Mouse (Mus musculus): ENCODE measurements at regions not wholly inside any gene's neighbourhood (a gene's known extent, or its start where the extent isn't known, plus 50 kb on each side); places are given as distances from the start of the nearest gene placed in this dataset.

DNA sequence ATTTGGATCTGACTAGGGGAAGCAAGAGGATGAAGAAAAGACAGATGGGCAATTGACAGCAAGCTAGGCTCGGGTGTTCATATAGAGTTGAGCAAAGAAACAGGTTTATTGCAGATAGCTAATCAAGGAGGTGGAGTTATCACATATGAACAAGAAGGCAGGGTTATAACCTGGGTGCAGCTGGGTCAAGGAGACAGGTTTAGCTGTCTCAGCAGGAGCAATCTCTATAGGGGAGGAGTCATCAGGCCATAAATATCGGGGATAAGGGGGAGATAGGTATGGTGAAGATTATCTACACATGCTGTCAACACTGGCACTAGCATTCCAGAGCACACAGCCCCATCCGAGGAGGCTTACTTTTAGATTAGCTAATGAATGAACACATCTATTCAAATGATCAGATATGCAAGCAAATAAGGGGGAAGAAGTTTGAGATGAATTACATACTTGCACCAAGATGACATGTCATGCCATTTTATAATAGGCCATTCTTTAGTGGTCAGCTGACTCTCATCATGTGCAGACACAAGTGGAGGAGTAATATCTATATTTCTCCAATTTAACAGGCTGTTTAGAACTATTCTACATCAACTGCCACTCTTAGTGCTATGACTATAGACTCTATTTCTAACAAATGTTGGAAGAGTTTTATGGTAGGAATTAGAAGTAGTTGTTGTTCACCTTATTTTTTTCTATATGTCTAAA lies 76.9 kb downstream of the Lhx9 start:
- intact Hi-C loops (cut with DNase I) = no loop called here

DNA sequence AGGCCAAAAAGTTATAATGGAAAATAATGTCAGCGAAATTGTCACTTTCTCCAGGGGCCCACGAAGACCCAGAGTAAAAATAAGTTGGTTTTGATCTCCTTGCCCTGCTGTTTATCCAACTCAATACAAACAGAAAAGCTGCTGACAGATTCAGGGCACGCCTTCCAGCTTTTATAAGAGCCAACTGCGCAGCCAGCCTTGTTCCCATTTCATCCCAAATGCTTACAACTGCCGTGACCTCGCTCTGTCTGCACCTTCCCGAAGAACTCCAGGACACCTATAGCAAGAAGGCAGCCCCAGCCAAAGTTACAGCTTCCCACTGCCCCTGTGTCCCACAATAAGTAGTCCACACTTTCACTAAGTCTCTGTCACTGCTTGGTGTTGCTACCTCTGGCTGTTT lies 85.5 kb downstream of the Lhx9 start:
- DNase-seq (ENCODE audit: extremely low spot score in 1 of 2, low spot score in 2 of 2) = no peak
- intact Hi-C loops (cut with DNase I) = no loop called here

More for the DNA sequence above, 76.9 kb downstream of the Lhx9 start:
- no peak for DNase-seq (ENCODE audit: extremely low spot score in 1 of 2, low spot score in 2 of 2)

- DNase-seq (ENCODE audit: extremely low spot score in 1 of 2, low spot score in 2 of 2) = no peak
- intact Hi-C loops (cut with DNase I) = no loop called here
Measured at GRCm38 (mm10) chr1:138757777-138758176, 90.6 kb downstream of the Lhx9 start.

- DNase-seq (ENCODE audit: extremely low spot score in 1 of 2, low spot score in 2 of 2) = no peak
- intact Hi-C loops (cut with DNase I) = no loop called here
Measured at GRCm38 (mm10) chr1:138733308-138733707, 113.4 kb upstream of the Nek7 start.

DNA sequence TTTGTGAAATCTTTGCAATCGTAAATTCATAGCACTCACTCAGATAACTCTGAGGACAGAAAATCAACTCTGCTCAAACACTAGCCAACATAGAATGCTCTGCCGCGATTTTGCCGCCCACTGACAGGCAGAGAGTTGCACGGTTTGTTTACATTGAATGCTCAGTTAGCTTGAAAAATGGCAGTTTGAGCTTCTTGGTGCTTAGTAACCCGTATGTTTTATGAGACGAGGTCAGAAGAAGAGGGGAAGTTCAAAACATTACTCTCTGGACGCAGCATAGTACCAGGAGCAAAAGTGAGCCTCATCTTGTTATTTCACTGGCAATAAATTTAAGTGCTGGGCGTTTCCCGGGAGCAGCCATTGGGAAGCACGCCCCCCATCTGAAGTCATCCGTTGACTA lies 111.1 kb upstream of the Nek7 start:
- no peak for DNase-seq (ENCODE audit: extremely low spot score in 1 of 2, low spot score in 2 of 2)
- intact Hi-C loops (cut with DNase I) = no loop called here

DNA sequence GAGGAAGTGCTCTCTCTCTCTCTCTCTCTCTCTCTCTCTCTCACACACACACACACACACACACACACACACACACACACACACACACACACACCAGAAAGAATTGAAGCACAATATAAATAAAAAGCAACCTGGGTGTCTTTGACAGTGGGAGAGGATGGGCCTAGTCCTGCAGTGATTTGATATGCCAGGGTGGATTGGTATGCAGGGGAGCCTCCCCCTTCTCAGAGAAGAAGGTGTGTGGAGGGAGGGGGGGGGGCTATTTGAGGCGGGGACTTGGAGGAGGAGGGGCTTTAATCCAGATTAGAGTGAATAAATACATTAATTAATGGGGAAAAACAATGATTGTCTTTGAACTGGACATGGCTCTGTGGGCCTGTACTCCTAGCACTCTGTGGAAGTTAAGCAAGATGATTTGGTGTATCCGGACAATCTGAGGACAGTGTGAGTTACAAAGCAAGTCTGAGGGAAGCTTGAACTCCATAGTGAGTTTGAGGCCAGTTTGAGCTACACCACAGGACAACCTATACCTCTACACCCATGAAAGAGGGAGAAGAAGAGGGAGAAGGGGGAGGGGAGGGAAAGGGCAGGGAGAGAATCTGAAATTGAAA lies 109.3 kb upstream of the Nek7 start:
- intact Hi-C loops (cut with DNase I) = no loop called here
- no peak for DNase-seq (ENCODE audit: extremely low spot score in 1 of 2, low spot score in 2 of 2)

DNA sequence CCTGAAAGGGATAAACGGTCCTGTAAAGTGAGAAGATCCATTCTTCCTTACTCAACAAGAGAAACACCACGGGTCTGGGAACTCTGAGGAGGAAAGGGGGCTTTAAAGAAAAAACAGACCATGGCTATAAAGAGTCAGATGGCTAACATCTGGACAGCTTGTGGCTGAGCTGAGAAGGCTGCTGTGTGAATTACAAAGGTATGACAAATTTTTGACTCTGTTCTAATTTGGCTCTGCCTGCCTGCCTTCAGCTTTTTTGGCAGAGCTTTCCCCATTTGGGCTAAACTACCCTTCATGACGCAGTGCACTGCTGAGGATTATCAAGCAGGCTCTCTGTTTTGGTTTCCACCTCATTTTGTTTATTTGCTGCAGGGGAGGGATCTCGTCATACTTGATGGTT lies 100.8 kb upstream of the Nek7 start:
- intact Hi-C loops (cut with DNase I) = no loop called here

GRCm38 (mm10) chr1:138719297-138719696 lies 99.4 kb upstream of the Nek7 start:
- intact Hi-C loops (cut with DNase I) = no loop called here
- DNase-seq (ENCODE audit: extremely low spot score in 1 of 2, low spot score in 2 of 2) = no peak

More for the DNA sequence above, 100.8 kb upstream of the Nek7 start:
- DNase-seq (ENCODE audit: extremely low spot score in 1 of 2, low spot score in 2 of 2) = no peak

DNA sequence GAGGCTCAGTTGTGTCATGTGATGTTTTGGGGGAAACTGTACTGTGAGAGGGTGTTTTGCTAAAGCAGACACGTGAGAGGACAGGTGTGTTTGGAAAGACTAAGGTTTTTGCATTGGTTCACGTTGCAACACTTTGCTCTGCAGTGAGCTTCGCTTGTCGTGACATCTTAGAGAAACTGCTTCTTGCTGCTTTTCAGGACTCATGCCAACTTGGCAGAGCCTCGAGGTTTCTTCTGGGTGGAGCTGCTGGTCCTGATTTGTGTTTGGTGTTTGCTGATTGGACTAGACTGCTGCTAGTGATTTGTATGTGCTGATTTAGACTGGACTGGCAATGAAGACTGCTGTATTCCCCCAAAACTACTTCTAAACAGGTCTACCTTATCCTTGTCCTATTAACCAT lies 97.0 kb upstream of the Nek7 start:
- no peak for DNase-seq (ENCODE audit: extremely low spot score in 1 of 2, low spot score in 2 of 2)
- intact Hi-C loops (cut with DNase I) = no loop called here

DNA sequence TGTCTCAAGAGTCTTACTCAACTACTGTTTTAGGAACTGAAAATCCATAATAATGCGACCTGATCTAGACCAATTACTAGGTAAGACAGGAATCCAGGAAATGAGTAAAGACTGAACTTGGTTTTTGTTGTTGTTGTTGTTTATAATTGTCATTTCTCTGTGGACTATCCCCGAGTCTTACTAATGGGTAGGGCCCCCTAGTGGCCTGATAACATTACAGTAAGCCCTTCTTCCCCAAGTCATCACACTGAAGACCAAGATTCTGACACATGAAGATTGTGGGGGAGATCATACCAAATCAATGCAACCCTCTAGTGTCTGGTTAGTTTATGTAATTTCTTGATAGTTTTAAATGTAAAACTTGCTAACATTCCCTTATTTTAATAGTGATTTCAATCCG lies 95.2 kb upstream of the Nek7 start:
- intact Hi-C loops (cut with DNase I) = no loop called here
- DNase-seq (ENCODE audit: extremely low spot score in 1 of 2, low spot score in 2 of 2) = no peak

- DNase-seq (ENCODE audit: extremely low spot score in 1 of 2, low spot score in 2 of 2) = no peak
- intact Hi-C loops (cut with DNase I) = no loop called here
Measured at GRCm38 (mm10) chr1:138709229-138709608, 89.3 kb upstream of the Nek7 start.

GRCm38 (mm10) chr1:138708507-138709228 lies 88.7 kb upstream of the Nek7 start:
- no peak for DNase-seq (ENCODE audit: extremely low spot score in 1 of 2, low spot score in 2 of 2)
- intact Hi-C loops (cut with DNase I) = no loop called here

DNA sequence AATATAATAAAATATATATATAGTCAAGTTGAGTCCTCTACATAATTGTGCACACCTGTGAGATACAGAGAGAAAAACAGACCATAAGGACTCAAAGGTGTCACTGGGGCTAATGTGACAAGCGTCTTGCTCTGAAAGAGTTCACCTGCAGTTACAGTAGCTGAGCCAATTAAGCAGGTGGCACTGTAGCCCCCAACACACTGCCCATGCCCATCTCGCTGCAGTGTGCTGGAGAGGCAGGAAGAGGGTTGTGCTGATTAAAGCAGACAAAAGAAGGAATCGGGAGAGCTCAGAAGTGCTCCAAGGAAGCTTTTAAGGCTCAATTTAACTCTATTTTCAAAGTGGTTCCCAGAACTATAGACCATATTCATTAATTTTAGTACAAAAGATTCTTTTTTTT lies 88.0 kb upstream of the Nek7 start:
- intact Hi-C loops (cut with DNase I) = no loop called here
- no peak for DNase-seq (ENCODE audit: extremely low spot score in 1 of 2, low spot score in 2 of 2)

DNA sequence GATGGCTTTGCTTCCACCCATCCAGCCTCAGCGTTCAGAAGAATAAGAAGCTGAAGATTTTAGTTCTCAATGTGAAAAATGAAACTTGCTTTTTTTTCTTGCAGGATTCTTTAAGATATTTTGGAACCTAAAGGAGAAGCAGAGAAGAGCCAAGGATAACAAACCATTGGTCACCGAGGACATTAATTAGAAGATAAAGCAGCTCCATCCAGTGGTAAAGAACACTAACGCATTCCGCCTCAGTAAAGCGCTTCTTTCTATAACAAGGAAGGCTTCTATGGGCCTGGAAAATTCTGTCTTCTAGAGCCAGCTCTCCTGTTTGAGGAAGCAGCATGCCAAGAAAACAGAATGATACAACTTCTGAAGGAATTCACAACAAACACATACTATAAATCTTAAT lies 83.3 kb upstream of the Nek7 start:
- intact Hi-C loops (cut with DNase I) = loop anchor here (5.0 kb wide), 1 partner anchor 376 kb away; no protein-coding TSS in a partner anchor
- DNase-seq (ENCODE audit: extremely low spot score in 1 of 2, low spot score in 2 of 2) = no peak

DNA sequence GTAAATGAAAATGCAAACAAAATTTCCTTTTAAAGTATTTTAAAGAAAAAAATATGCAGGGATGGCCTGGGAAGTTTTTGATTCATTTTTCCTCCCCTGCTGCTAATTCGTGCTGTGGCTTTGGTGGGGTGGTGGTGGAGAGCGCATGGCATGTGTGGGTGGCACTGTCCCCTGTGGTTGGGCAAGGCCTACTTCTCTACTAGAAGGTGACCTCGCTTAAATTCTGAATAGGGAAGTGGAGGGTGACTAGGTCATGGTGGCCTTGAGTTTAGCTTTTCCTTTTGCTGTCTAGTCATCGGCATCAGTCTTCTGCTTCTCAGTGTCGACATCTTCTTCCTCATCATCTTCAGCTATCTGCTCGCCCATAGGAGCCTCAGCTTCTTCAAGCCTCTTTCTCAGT lies 69.3 kb upstream of the Nek7 start:
- intact Hi-C loops (cut with DNase I) = no loop called here
- DNase-seq (ENCODE audit: extremely low spot score in 1 of 2, low spot score in 2 of 2) = no peak

DNA sequence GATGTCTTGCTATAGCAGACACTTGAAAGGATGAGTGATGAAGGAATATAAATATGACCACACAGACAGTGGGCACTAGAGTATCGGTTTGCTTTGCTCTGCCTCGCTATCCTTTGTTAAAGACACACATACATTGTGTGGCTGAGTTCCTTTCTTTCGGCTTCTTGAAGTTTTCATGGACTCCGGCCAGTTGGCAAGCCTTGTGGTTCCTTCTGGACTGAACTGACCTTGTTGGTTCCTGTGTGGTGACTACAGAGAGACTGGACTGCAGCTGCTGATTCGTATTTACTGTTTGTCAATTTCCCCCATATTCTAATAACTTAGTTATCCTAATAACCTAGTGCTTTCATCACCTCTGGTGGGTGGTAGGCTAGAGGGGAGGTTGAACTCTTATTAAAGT lies 66.8 kb upstream of the Nek7 start:
- intact Hi-C loops (cut with DNase I) = no loop called here
- DNase-seq (ENCODE audit: extremely low spot score in 1 of 2, low spot score in 2 of 2) = no peak

DNA sequence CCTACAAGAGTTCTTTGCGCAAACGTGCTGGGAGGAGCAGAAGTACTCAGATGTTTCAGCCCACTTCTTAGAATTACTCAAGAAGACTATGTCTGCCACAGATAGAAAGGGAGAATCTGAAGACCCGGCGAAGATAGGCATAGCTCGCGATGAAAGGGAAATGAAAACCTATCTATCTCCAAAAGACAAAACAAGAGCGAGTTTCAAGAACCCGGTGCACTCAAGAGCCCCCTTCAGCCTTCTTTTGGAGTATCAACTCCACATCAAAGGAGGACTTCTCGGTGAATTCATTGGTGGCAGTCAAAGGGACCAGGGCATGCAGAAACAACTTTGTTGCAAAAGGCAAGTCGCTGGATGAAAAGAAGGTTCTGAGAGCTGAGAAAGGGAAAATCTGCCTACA lies 63.8 kb upstream of the Nek7 start:
- intact Hi-C loops (cut with DNase I) = no loop called here
- DNase-seq (ENCODE audit: extremely low spot score in 1 of 2, low spot score in 2 of 2) = no peak

GRCm38 (mm10) chr1:138681970-138682369 lies 62.0 kb upstream of the Nek7 start:
- DNase-seq (ENCODE audit: extremely low spot score in 1 of 2, low spot score in 2 of 2) = no peak

DNA sequence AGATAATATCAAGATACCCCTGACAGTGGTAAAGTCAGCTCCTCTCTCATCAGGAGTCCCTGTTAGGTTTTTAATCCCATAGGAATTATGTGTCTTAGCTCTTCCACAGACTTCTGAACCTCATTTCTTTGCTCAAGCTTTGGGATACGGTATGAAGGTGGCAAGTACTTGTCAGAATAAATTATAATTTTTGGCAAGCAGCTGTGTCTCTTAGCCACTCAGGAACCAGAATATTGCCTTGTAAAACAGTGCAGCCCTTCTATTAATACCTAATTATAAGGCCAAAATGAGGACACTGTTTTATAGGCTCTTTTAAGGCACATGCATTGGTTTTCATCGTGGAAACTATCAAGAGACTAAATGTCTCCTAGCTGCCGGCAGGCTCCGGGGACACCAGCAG lies 54.3 kb upstream of the Nek7 start:
- intact Hi-C loops (cut with DNase I) = no loop called here
- no peak for DNase-seq (ENCODE audit: extremely low spot score in 1 of 2, low spot score in 2 of 2)

More at GRCm38 (mm10) chr1:138681970-138682369, 62.0 kb upstream of the Nek7 start:
- intact Hi-C loops (cut with DNase I) = no loop called here
